Mouse (Mus musculus) midbrain, embryonic 11.5 days (tissue): Measurements from ENCODE around the gene Pold4. TPM values are rescaled to one million over a fixed set of nuclear protein-coding genes. Genes with fewer than 3 reads are reported as not detected.

Source experiments
- ATAC-seq: fragments of 200-750 bp; cut with Nextera tagmentation; 2 replicates; pipeline ENCODE4 v1.8.0; 2017; ENCODE audit warnings: moderate TSS enrichment, moderate library complexity; ENCODE audit not compliant: low FRiP score
- DNase-seq: peaks from one replicate; pipeline ENCODE4 v3.0.0; 2015; ENCODE audit warnings: low spot score; ENCODE audit errors: missing footprints
- H3K27ac ChIP-seq: fragments of 300-500 bp; sonication (generic); 2 replicates; pipeline ENCODE4 v1.5.1; 2014; ENCODE audit warnings: low read depth, low read length
- H3K27me3 ChIP-seq: fragments of 300-500 bp; sonication (generic); 2 replicates; pipeline ENCODE4 v1.6.1; 2014; ENCODE audit warnings: mild to moderate bottlenecking, low read length, moderate library complexity, mixed read lengths; ENCODE audit not compliant: control insufficient read depth, insufficient read depth
- H3K36me3 ChIP-seq: fragments of 300-500 bp; sonication (generic); 2 replicates; pipeline ENCODE4 v1.6.1; 2014; ENCODE audit warnings: mild to moderate bottlenecking, low read length, moderate library complexity, mixed read lengths; ENCODE audit not compliant: control insufficient read depth, insufficient read depth
- H3K4me1 ChIP-seq: fragments of 300-500 bp; sonication (generic); 2 replicates; pipeline ENCODE4 v1.6.1; 2014; ENCODE audit warnings: low read length; ENCODE audit not compliant: control insufficient read depth, insufficient read depth
- H3K4me2 ChIP-seq: fragments of 300-500 bp; sonication (generic); 2 replicates; pipeline ENCODE4 v1.6.1; 2014; ENCODE audit warnings: mild to moderate bottlenecking, moderate library complexity
- H3K4me3 ChIP-seq: fragments of 300-500 bp; sonication (generic); 2 replicates; pipeline ENCODE4 v1.5.1; 2014; ENCODE audit warnings: low read depth, low read length
- H3K9ac ChIP-seq: fragments of 300-500 bp; sonication (generic); 2 replicates; pipeline ENCODE4 v1.6.1; 2014; ENCODE audit warnings: low read length
- H3K9me3 ChIP-seq: fragments of 300-500 bp; sonication (generic); 2 replicates; pipeline ENCODE4 v1.6.1; 2016; ENCODE audit warnings: low read length; ENCODE audit not compliant: control insufficient read depth
- WGBS: fragments of 180-500 bp; shearing (Covaris S2); extraction: QIAGEN DNeasy Blood & Tissue Kit; methylation state at CpG from one replicate; pipeline ENCODE4 v1.1.7; 2014; 5-methylcytosine and 5-hydroxymethylcytosine counted together
- polyA plus RNA-seq: library from polyadenylated mRNA; unstranded; fragments of >200 nt; fragmentation: Nextera tagmentation; extraction: Ambion mirVana; gene quantifications from 2 replicates; pipeline ENCODE4 v1.2.1, GENCODE M21; 2014

The Pold4 gene
- polyA plus RNA-seq, 1 experiment from 2014 or later = 12.6 TPM

DNA sequence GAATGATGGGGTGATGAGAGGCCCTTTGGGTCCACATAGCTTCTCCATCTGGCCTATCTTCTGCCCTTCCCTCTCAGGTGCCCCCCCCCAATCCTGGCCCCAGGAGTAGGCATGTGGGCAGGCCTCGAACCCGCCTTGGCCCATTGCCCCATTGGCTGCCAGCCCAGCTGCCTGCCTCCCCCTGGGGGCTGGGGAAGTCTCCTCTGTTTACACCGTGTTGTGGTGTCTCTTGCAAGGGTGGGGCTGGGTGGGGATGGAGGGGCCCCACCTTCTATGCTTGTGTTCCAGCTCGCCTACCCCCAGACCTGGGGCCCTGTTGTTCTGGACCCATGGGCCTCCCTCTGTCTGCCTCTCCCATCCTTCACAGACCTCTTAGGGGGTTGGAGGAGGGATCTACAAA is 11.3 kb upstream of the Pold4 start:
- DNase-seq (no peak), ATAC-seq (no peak)
- Histone ChIP-seq H3K9me3 (no peaks in the 10 kb centered on the region), H3K27ac (no peak overlapping the region), H3K27me3 (peaks cover 16% of the 10 kb centered on the region), H3K4me1 (0 out of 2 replicates have a peak, but pooled peaks cover 2% of the 10 kb centered on the region), H3K36me3 (no peaks in the 10 kb centered on the region), H3K9ac (no peak overlapping the region), H3K4me2 (no peak overlapping the region), H3K4me3 (no peak overlapping the region)
- WGBS = 49% methylated on average over 4 of the region's 4 CpGs

- 0 out of 2 replicates have a peak, but pooled peaks cover 1% of the 10 kb centered on the region for H3K4me1 ChIP-seq
- no peak for ATAC-seq
- H3K27me3 ChIP-seq = peaks cover 10% of the 10 kb centered on the region
- no peak overlapping the region for H3K9ac ChIP-seq
- H3K36me3 ChIP-seq = no peaks in the 10 kb centered on the region
- no peaks in the 10 kb centered on the region for H3K9me3 ChIP-seq
- H3K4me3 ChIP-seq = no peak overlapping the region
- no peak overlapping the region for H3K27ac ChIP-seq
- H3K4me2 ChIP-seq = no peak overlapping the region
- WGBS = 48% methylated on average over 14 of the region's 14 CpGs
- DNase-seq = no peak
Measured at GRCm38 (mm10) chr19:4220957-4221743, 10.5 kb upstream of the Pold4 start.

DNA sequence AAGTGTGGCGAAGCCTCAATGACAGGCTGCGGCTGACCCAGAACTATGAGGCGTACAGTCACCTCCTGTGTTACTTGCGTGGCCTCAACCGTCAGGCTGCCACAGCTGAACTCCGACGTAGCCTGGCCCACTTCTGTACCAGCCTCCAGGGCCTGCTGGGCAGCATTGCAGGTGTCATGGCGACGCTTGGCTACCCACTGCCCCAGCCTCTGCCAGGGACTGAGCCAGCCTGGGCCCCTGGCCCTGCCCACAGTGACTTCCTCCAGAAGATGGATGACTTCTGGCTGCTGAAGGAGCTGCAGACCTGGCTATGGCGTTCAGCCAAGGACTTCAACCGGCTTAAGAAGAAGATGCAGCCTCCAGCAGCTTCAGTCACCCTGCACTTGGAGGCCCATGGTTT is 9.5 kb upstream of the Pold4 start:
- Histone ChIP-seq H3K4me2 (no peak overlapping the region), H3K4me1 (no peaks in the 10 kb centered on the region), H3K36me3 (no peaks in the 10 kb centered on the region), H3K9ac (no peak overlapping the region), H3K27me3 (no peaks in the 10 kb centered on the region; the same call in 1 of the 2 replicates), H3K9me3 (no peaks in the 10 kb centered on the region), H3K4me3 (no peak overlapping the region), H3K27ac (no peak overlapping the region)
- peak; percentile 37 for DNase-seq
- WGBS = 88% methylated on average over 11 of the region's 11 CpGs
- no peak for ATAC-seq

- H3K9ac ChIP-seq = no peak overlapping the region
Measured at GRCm38 (mm10) chr19:4226779-4227178, 4.9 kb upstream of the Pold4 start.

DNA sequence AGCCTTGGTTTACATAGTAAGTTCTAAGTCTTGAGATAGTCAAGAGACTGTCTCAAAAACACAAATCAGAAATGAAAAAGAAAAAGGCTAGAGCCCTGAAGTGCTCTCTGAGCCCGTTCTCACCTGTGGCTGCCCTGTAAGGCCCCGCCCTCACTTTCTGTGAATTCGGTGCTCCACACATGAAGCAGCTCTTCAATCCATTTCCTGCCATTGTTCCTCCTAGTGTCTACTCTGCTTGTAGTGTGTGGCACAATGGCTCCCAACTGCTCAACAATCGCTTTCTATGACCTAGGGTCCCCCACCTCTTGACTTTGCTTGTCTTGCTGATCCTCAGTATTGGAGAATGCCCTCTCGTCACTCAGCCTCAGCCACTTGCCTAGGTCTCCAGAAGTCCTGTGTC is 4.3 kb upstream of the Pold4 start:
- peaks cover 7% of the 10 kb centered on the region for H3K4me1 ChIP-seq
- H3K27ac ChIP-seq = no peak overlapping the region
- no peak for DNase-seq
- no peak overlapping the region for H3K9ac ChIP-seq
- H3K9me3 ChIP-seq = no peaks in the 10 kb centered on the region
- H3K4me3 ChIP-seq = no peak overlapping the region
- H3K36me3 ChIP-seq = no peaks in the 10 kb centered on the region
- no peak for ATAC-seq
- H3K4me2 ChIP-seq = no peak overlapping the region
- peaks cover 3% of the 10 kb centered on the region; the same call in 1 of the 2 replicates for H3K27me3 ChIP-seq
- 71% methylated on average over 5 of the region's 5 CpGs for WGBS

More at GRCm38 (mm10) chr19:4226779-4227178, 4.9 kb upstream of the Pold4 start:
- Histone ChIP-seq H3K36me3 (no peaks in the 10 kb centered on the region), H3K27me3 (peaks cover 3% of the 10 kb centered on the region; the same call in 1 of the 2 replicates), H3K9me3 (no peaks in the 10 kb centered on the region), H3K4me2 (no peak overlapping the region), H3K4me3 (no peak overlapping the region), H3K4me1 (peaks cover 4% of the 10 kb centered on the region), H3K27ac (no peak overlapping the region)
- DNase-seq = peak; percentile 1
- 91% methylated on average over 7 of the region's 7 CpGs for WGBS
- ATAC-seq = no peak

GRCm38 (mm10) chr19:4227894-4228678 is 3.6 kb upstream of the Pold4 start:
- Histone ChIP-seq H3K4me2 (no peak overlapping the region), H3K27me3 (peaks cover 3% of the 10 kb centered on the region; the same call in 1 of the 2 replicates), H3K36me3 (no peaks in the 10 kb centered on the region), H3K4me1 (peaks cover 9% of the 10 kb centered on the region), H3K4me3 (no peak overlapping the region), H3K9ac (no peak overlapping the region), H3K9me3 (no peaks in the 10 kb centered on the region), H3K27ac (no peak overlapping the region)
- ATAC-seq (0 out of 2 replicates have a peak, but pooled peaks have one; percentile 18), DNase-seq (peak; percentile 97)
- 20% methylated on average over 8 of the region's 8 CpGs for WGBS

GRCm38 (mm10) chr19:4228891-4229290 is 2.8 kb upstream of the Pold4 start:
- no peak for ATAC-seq
- Histone ChIP-seq H3K27ac (no peak overlapping the region), H3K36me3 (no peaks in the 10 kb centered on the region), H3K4me1 (peaks cover 9% of the 10 kb centered on the region), H3K27me3 (peaks cover 3% of the 10 kb centered on the region; the same call in 1 of the 2 replicates), H3K9me3 (no peaks in the 10 kb centered on the region), H3K4me3 (no peak overlapping the region), H3K4me2 (no peak overlapping the region), H3K9ac (no peak overlapping the region)
- WGBS = 78% methylated on average over 4 of the region's 4 CpGs
- DNase-seq = peak; percentile 64

GRCm38 (mm10) chr19:4229451-4230076 is 2.1 kb upstream of the Pold4 start:
- Histone ChIP-seq H3K9me3 (no peaks in the 10 kb centered on the region), H3K4me3 (no peak overlapping the region), H3K27ac (no peak overlapping the region), H3K27me3 (peaks cover 3% of the 10 kb centered on the region; the same call in 1 of the 2 replicates), H3K36me3 (no peaks in the 10 kb centered on the region), H3K4me2 (no peak overlapping the region), H3K9ac (no peak overlapping the region), H3K4me1 (peaks cover 9% of the 10 kb centered on the region)
- ATAC-seq (no peak), DNase-seq (peak; percentile 62)
- 49% methylated on average over 9 of the region's 9 CpGs for WGBS
